Mouse (Mus musculus) spleen, postnatal 14 days (tissue): Measurements from ENCODE around the gene Selenoi.

ENCODE experiments used
- DNase-seq, 2 experiments: peaks; one replicate each; pipeline ENCODE4 v3.0.0; 2021 to 2022; ENCODE audit warnings: low spot score in 2 of 2

The Selenoi gene

GRCm38 (mm10) chr5:30238533-30238932, 6.2 kb downstream of the Selenoi start:
- DNase-seq = no peak

DNA sequence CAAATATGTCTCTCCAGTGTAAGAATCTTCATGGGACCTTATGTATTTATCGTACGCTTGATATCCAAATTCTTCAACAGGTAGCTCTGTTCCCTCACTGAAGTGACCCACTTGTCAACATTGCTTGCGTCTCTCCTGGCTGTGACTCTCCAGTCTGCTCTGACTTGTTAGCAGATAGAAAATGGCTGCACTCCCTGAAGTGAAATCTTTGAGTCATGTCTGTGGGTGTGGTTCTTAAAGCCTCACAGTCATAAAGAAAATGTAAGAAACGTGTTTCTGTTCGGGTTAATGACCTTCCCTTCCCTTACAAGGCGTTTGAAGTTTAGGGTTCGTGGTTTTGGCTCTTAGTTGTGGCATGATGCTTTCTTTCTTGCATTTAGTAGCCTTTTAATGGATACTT, 8.2 kb downstream of the Selenoi start:
- no peak for DNase-seq

DNA sequence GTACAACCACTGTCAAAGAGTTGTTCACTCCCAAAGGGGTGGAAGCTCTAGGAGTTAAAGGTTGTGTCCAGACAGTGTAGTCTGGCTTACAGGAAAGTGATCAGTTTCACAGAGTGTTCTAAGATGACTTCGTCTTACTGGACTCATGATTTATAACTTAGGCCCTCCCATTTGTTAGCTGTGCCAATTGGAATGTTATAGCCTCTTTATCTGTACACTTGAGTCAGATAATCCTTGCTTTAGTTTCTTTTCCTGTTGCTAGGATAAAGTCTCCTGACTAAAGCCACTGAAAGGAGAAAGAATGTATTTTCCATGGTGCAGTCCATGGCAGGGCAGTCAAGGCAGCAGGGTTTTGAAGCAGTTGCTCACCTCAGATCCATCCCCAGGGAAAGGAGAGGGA, 10.0 kb downstream of the Selenoi start:
- no peak for DNase-seq

DNA sequence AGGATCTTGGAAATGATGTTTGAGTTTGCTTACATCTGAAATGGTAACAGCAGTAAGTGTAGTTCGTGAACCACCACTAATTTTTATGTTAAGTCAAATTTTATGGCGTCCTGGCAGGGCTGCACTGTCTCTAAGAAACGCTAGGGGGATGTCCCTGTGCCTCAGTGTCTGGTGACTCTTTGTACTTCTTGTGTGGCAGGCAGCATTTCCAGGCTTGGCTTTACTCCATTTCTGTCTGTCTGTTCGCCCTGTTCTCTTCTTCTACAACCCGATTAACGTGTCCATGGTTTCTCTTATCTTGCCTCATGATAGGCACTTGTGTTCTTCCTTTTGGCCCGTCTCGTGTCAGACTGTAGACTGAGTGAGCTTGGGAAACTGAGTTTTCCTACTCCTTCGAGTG, 11.4 kb downstream of the Selenoi start:
- peak in 1 of 2 experiments; percentile 8 for DNase-seq

- no peak for DNase-seq
Observed at GRCm38 (mm10) chr5:30245861-30246416, 13.6 kb downstream of the Selenoi start.

DNA sequence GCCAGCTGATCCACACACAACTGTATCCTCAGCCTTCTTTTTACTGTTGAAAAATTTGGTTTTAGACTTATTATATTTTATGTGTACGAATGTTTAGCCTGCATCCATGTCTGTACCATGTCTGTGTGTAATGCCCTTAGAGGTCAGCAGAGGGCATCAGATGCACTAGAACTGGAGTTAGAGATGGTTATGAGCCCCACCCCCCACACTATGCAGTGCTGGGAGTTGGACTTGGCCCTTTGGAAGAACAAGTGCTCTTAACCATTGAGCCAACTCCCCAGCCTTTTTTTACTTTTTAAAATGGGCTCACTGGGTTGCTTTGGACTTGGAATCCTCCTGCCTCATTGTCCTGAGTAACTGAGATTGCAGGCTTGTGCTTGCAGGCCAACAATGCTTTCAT, 15.3 kb downstream of the Selenoi start:
- no peak for DNase-seq

- DNase-seq = no peak
Observed at GRCm38 (mm10) chr5:30255567-30256354, 23.4 kb downstream of the Selenoi start.

- no peak for DNase-seq
Observed at GRCm38 (mm10) chr5:30258776-30259175, 26.4 kb downstream of the Selenoi start.

DNA sequence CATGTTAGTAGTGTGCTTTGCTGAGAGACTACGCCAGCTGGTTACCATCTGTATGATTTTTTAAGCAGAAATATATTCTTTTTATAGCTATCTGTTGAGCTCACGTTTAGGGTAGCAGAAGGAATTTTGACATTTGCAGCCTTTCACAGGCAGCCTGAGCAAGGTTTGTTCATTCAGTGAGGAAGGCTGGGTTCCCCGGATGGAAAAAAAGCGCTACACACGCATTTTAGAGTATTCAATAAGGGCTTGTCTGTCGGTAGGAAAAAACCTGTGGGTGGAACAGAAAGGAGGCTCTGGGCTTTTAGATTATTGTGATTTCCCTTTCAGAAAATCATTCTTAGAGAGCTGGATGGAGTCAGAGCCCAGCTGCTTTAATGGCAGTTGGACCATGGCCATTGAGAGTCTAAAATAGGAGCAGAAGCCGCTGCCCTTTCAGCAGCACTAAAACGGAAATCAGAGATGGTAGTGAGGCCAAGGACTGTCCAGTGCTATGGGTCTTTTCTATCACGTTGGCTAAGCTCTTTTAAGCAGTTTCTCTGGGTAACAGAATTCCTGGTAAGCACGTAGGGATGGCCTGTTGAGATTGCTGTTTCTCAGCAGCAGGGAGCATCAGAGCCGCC, 38.3 kb downstream of the Selenoi start:
- DNase-seq = no peak

DNA sequence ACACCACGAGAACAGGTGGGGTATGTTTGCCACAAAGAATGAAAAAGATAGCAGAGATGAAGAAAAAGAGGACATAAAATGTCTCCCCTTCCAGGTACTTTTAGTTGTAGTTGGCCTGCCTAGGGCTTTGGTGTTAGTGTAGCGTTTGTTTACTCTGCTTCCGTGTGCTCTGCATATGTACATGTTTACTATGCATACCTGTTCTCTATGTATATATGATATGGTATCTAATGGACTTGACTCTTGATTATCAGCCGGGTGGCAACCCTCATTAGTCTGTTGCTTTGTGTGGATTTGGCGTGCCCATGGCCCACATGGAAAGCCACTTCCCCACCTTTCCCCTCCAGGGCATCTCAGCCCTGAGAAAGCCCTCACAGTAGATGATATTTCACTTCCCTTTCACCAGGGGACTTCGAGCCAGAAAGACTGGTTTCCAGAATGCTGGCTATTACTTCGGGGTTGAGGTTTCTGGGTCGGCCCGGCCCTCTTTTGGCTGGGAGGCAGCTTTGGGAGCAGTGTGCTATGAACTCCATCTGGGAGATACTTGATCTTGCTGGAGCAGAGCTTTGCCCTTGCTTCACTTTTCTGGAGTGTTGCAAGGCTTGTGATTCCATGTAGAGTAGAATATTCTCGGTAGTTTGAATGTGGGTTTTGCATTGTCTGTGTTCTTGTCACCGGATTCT, 39.4 kb downstream of the Selenoi start:
- DNase-seq = no peak

DNA sequence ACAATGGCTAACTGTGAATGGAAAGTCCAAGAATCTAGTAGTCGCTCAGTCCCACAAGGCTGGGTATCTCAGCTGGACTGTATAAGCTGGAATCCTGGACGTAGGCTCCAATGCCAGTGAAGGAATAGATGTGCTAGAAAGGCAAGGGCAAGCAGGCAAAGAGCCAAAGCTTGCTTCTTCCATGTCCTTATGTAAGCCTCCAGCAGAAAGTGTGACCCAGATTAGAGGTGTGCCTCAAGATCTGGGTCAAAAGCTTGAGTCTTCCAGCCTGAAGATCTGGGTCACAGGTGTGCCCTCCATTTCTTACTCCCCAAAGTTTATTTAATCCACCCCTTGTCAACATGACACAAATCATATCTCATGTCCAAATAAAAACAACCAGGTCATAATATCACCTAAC, 44.0 kb downstream of the Selenoi start:
- DNase-seq = no peak

DNA sequence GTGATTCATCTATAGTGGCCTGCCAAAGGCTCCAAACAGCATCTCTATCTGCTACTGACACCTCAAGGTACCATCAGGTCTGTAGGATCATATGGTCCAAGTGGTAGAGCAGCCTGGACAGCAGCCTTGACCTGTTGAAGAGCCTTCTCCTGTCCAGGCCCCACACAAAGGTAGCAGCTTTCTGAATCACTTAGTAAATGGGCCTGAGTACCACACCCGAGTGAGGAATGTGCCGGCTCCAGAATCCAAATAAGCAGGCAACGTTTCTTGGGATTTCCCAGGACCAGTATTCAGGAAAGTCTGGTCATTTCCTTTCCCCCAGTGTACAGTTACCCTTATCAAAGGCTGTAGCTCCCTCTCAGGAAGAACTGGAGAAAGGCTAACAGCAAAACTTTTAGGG, 46.6 kb downstream of the Selenoi start:
- no peak for DNase-seq

GRCm38 (mm10) chr5:30279446-30279845, 47.1 kb downstream of the Selenoi start:
- no peak for DNase-seq

DNA sequence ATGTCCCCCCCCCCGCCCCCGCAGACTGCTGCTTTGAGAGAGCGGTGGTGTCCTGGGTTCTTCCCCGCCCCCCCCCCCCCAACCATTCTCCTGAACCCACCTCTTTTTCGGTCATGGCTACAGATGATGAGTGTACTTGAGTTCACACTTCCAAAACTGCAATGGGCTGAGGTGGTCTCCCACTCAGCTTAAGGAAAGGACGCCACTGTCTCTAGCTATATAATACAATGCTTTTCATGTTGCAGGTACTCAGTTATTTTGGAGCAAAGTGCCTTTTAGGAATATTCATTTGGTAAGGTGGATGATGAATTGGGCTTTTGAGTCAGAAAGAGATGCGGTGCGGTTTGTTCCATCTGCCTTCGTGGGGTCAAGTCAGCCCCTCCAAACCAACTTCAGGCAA, 48.5 kb downstream of the Selenoi start:
- DNase-seq = no peak

DNA sequence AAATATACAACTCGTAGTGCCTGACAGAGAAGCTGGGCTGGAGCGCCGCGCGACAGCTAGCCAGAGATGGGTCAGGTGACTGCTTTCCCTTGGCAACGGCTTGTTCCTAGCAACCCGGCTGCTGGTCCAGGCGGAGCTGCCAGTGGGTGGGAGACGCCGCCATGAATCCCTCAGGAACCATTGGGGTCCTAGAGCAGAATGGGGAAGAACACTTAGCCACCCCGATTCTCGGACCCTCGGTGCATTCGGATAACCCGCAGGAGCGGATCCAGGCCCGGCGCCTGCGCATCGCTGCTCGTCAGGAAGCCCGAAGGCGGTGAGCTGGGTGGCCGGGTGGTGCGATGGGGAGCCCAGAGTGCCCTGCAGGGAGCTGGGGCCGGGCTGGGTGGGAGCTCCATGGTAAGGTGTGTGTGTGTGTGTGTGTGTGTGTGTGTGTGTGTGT, 48.9 kb downstream of the Selenoi start, which contains the start of gene Drc1:
Gene Drc1 (plus strand): TSS at position 98 of the 442 bp plus-strand sequence.
- DNase-seq = no peak

DNA sequence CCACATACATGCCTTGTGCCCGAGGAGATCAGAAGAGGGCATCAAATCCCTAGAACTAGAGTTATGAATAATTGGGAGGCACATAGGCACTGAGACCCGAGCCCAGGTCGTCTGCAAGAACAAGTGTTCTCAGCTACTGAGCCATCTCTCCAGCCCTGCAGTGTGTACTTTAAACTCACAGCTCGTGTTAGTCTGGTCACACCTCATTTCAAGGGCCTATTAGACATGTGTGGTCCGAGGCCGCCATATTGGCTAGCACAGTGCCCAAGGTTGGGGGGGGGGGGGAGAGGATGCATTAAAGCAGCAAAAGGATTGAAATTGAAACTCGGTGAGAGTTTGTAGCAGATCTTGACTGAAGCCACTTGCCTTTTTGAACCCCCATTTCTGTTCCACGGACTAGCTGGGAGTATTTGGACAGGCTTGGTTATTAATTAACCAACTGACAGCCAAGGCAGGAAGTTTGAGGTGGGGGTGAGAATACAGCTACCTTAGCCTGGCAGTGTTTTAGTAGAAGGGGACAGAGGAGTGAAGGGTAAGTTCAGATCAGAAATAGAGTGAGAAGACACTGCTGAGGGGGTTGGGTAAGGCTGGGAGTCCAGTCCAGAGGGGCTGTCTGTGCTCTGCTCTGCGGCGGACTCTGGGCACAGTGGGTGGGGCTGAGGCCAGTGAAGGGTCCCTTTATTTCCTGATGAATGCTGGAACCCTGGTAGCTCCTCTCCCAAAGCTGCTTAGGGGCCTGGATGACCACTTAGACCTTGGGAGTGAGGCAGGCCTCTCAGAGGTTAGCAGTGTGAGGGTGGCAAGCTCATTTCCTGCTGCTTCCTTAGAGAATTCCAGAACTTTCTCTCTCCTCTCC, 53.8 kb downstream of the Selenoi start:
- DNase-seq = no peak

DNA sequence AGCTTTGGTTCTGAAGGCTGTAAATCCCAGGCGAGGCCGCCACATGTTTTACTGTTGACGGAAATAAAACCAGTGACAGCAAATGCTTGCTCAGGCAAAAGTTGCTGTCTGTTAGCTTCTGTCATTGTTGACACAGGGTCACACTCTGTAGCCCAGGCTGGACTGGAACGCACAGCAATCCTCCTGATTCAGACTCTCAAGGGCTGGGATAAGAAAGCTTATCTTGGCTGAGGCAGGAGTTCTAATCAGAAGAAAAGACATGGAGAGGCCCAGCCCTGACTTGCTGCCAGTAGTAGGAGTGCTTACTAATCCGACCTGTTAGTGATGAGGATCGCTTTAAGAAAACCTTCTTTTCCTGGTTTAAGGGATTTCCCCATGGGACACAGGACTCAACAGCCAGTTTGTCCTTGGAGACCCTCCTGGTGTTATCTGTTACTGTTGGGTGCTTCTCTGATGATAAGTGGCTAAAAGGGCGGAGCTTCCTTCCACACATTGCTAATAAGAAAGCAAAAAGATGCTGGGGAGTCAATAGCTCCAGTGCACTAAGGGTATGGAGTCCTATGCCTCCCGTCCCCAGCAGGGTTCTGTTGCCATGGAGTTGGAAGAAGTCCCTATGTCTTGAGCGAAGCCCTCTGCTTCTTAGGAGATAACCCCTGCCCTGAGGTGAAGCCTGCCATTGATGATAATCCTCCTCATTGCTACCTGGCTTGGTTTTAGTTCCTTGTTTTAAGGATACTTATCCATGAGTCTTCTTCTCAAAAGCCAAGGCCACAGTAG, 54.9 kb downstream of the Selenoi start:
- no peak for DNase-seq
